Mouse (Mus musculus) liver, embryonic 14.5 days (tissue): Measurements from ENCODE around the gene Ccr8.

Source experiments
- CTCF ChIP-seq: IDR thresholded peaks from 2 replicates; pipeline ENCODE4 v1.5.1; 2016; ENCODE audit warnings: antibody characterized with exemption, low read depth, control low read depth
- EP300 ChIP-seq: IDR thresholded peaks from 2 replicates; pipeline ENCODE4 v1.6.1; 2016; ENCODE audit warnings: antibody characterized with exemption, low read depth

GRCm38 (mm10) chr9:120135454-120135853 is 43.5 kb downstream of the Ccr8 start:
- no peak for TF ChIP-seq CTCF
- no peak for TF ChIP-seq EP300
